Mouse (Mus musculus): ENCODE measurements at regions not wholly inside any gene's neighbourhood (a gene's known extent, or its start where the extent isn't known, plus 50 kb on each side); places are given as distances from the start of the nearest gene placed in this dataset.

DNA sequence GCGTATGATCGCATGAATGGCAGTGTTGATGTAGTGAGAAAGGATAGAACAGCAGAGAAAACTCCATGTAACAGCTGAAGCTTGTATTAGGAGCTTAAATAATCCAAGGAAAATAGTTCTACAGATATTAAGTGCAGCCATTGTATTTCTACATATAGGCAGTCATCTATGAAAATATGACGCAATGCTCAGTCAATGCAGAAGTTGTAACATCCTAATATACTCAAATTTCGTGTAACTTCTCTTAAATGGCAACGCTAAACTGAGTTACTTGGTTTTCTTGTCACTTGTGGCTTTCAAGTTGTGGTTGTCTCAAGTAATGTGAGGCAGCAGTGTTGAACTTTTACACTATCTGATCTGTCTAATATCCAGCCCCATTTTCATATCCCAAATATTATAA is 127.1 kb upstream of the Thbs1 start:
- TF ChIP-seq GATA1 (IDR thresholded peaks at IDR 0.05; ENCODE audit: borderline replicate concordance, low read length) (no peak), TAL1 (conservative IDR thresholded peaks at IDR 0.05; ENCODE audit: low read depth, low read length) (no peak), GATA2 (IDR thresholded peaks at IDR 0.05; ENCODE audit: borderline replicate concordance, low read depth, low read length) (no peak)

Measured in G1E (cell line).